ENCODE assay signal across 13 mouse cellular contexts in the genomic region with DNA sequence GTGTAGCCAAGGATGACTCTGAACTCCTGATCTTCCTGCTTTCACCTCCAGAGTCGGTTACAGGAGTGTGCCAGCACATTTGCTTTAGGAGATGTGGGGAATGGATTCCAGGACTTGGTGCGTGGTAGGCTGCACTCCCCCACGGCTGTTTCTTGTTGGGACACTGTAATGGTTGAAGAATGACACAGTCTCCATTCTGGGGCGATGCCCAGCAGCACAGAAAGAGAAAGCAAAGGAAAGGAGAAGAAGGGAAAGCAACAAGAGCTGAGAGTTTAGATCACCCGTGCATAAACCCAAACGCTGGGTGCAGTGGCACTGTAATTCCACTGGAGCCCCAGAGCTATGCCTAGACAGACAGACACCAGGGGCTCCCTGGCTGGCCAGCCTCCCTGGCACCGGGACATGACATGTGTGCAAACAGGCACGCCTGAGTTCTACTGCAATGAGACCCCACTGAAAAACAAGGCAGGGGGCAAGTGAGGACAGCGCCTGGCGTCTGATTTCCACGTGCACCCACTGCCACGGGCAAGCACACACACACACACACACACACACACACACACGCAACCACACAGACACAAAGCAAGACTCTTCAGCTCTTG.
DNase-seq lines count a peak whose midpoint lies in the region; ATAC-seq and TF ChIP-seq lines count a peak whose summit lies in the region.
"Had no signal": no experiment of that assay in that cellular context is flagged by ENCODE, and none has a peak within 500 bp of the region (broad histone marks: within the 10 kb centered on the region; RNA-seq: fewer than 3 reads in every experiment).

No protein-coding gene starts in this region.

- TF ChIP-seq POLR2A in embryonic fibroblast, embryonic 13.5 days (IDR thresholded peaks at IDR 0.05; ENCODE audit: low read depth, low read length) = no peak

- no peak for TF ChIP-seq CTCF in embryonic fibroblast, embryonic 13.5 days (IDR thresholded peaks at IDR 0.05; ENCODE audit: borderline replicate concordance, insufficient read depth, low read length)

- WGBS in heart, embryonic 15.5 days = 65% methylated on average over 13 of the region's 13 CpGs
- WGBS in lung, embryonic 16.5 days = 50% methylated on average over 13 of the region's 13 CpGs
- WGBS in stomach, embryonic 15.5 days = 60% methylated on average over 13 of the region's 13 CpGs

- H3K9me3 ChIP-seq in heart, embryonic 15.5 days (replicated peaks) = no peaks in the 10 kb centered on the region
- no peaks in the 10 kb centered on the region for H3K9me3 ChIP-seq in lung, embryonic 16.5 days (ENCODE audit: control insufficient read depth, low read length)
- H3K9me3 ChIP-seq in stomach, embryonic 15.5 days = no peaks in the 10 kb centered on the region
- H3K9me3 ChIP-seq: forebrain, embryonic 15.5 days; liver, embryonic 15.5 days; neural tube, embryonic 13.5 days had no signal

- no peak overlapping the region for H3K4me3 ChIP-seq in heart, embryonic 15.5 days
- no peak overlapping the region for H3K4me3 ChIP-seq in lung, embryonic 16.5 days (ENCODE audit: low read length)
- H3K4me3 ChIP-seq in embryonic fibroblast, embryonic 13.5 days (ENCODE audit: insufficient read depth, low read length) = no peak overlapping the region
- no peak overlapping the region for H3K4me3 ChIP-seq in stomach, embryonic 15.5 days (replicated peaks)
- H3K4me3 ChIP-seq: forebrain, embryonic 15.5 days; liver, embryonic 15.5 days; neural tube, embryonic 13.5 days had no signal

- intact Hi-C loops in heart, postnatal 36 days (cut with DNase I) = no loop called here

- ATAC-seq in heart, embryonic 15.5 days (replicated peaks; ENCODE audit: insufficient number of reproducible peaks, insufficient read depth, low FRiP score, low read depth) = no peak
- ATAC-seq in lung, embryonic 16.5 days (ENCODE audit: low read depth) = no peak
- ATAC-seq in stomach, embryonic 15.5 days (ENCODE audit: insufficient read depth, low FRiP score, low read depth) = no peak
- no peak for ATAC-seq in erythroblast, adult 5-6 weeks (replicated peaks; ENCODE audit: low FRiP score, poor library complexity, severe bottlenecking)
- ATAC-seq: forebrain, embryonic 15.5 days had no signal

- no peak overlapping the region for H3K9ac ChIP-seq in heart, embryonic 15.5 days
- H3K9ac ChIP-seq in lung, embryonic 16.5 days (ENCODE audit: low read length) = no peak overlapping the region
- no peak overlapping the region for H3K9ac ChIP-seq in stomach, embryonic 15.5 days
- H3K9ac ChIP-seq: forebrain, embryonic 15.5 days; liver, embryonic 15.5 days; neural tube, embryonic 13.5 days had no signal

- no peaks in the 10 kb centered on the region for H3K36me3 ChIP-seq in heart, embryonic 15.5 days
- H3K36me3 ChIP-seq in lung, embryonic 16.5 days (ENCODE audit: control insufficient read depth, insufficient read depth, low read length) = no peaks in the 10 kb centered on the region
- no peaks in the 10 kb centered on the region for H3K36me3 ChIP-seq in stomach, embryonic 15.5 days
- H3K36me3 ChIP-seq: forebrain, embryonic 15.5 days; liver, embryonic 15.5 days; neural tube, embryonic 13.5 days had no signal

- H3K27ac ChIP-seq in heart, embryonic 15.5 days = peak overlapping the region; percentile 12
- H3K27ac ChIP-seq in lung, embryonic 16.5 days (ENCODE audit: low read length) = peak overlapping the region; percentile 47; the same call in 1 of the 2 replicates
- H3K27ac ChIP-seq in embryonic fibroblast, embryonic 13.5 days (ENCODE audit: insufficient read depth, low read length) = peak overlapping the region; percentile 30
- H3K27ac ChIP-seq in stomach, embryonic 15.5 days = peak overlapping the region; percentile 67
- H3K27ac ChIP-seq: forebrain, embryonic 15.5 days; liver, embryonic 15.5 days; neural tube, embryonic 13.5 days had no signal

- peaks cover 39% of the 10 kb centered on the region for H3K4me1 ChIP-seq in heart, embryonic 15.5 days (replicated peaks)
- peaks cover 36% of the 10 kb centered on the region for H3K4me1 ChIP-seq in lung, embryonic 16.5 days (replicated peaks; ENCODE audit: control insufficient read depth, insufficient read depth, low read length)
- H3K4me1 ChIP-seq in embryonic fibroblast, embryonic 13.5 days (ENCODE audit: control insufficient read depth, insufficient read depth, low read length) = 0 out of 2 replicates have a peak, but pooled peaks cover 2% of the 10 kb centered on the region
- peaks cover 46% of the 10 kb centered on the region for H3K4me1 ChIP-seq in stomach, embryonic 15.5 days
- H3K4me1 ChIP-seq: liver, embryonic 15.5 days had no signal

- H3K27me3 ChIP-seq in heart, embryonic 15.5 days = no peaks in the 10 kb centered on the region
- H3K27me3 ChIP-seq in lung, embryonic 16.5 days (ENCODE audit: control insufficient read depth, insufficient read depth, low read depth, low read length) = no peaks in the 10 kb centered on the region
- no peaks in the 10 kb centered on the region for H3K27me3 ChIP-seq in stomach, embryonic 15.5 days (replicated peaks)
- H3K27me3 ChIP-seq: forebrain, embryonic 15.5 days; liver, embryonic 15.5 days; neural tube, embryonic 13.5 days had no signal

- H3K4me2 ChIP-seq in heart, embryonic 15.5 days = no peak overlapping the region
- no peak overlapping the region for H3K4me2 ChIP-seq in lung, embryonic 16.5 days (ENCODE audit: low read depth, low read length)
- H3K4me2 ChIP-seq in stomach, embryonic 15.5 days = no peak overlapping the region
- H3K4me2 ChIP-seq: forebrain, embryonic 15.5 days; liver, embryonic 15.5 days; neural tube, embryonic 13.5 days had no signal

- no peak for DNase-seq in heart, postnatal 36 days
- DNase-seq in lung, postnatal 4 days = no peak
- DNase-seq: cerebellum, adult 8-10 months; right cerebral cortex, postnatal 25 days; thymus, adult 2 months had no signal

Comparison
In these comparisons a context has a peak if more than half of its experiments do, and no peak if none do; other contexts are left out.
1. H3K27ac ChIP-seq: peak in every context shown above with its lines; median percentile 67 in stomach, embryonic 15.5 days; 47 in lung, embryonic 16.5 days; 30 in embryonic fibroblast, embryonic 13.5 days; 12 in heart, embryonic 15.5 days.